ENCODE assay signal across 15 mouse cellular contexts in the genomic region with DNA sequence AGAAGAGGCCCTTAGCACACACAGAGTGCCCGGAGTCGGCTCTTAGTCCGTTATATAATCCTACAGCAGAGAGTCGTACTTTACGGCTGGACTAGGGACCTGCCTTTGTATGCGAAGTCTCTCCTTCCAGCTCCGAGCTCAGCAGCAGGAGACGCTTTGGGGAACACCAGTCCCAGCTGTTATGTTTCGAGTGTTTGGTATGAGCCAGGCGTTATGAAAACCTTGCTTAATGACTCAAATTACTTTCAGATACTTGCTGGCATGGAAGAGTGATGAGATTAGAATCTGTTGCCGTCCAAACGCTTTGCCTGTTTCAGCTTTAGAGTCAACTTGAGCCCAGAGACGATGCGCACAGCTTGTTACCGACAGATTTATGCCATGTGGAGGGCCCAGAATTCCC.
"Had no signal": no experiment of that assay in that cellular context is flagged by ENCODE, and none has a peak within 500 bp of the region (broad histone marks: within the 10 kb centered on the region; RNA-seq: fewer than 3 reads in every experiment).

No protein-coding gene starts in this region.

- H3K4me1 ChIP-seq: liver, embryonic 15.5 days; megakaryocyte, embryonic 14.5 days had no signal

- DNase-seq: kidney, postnatal 10 days; lung, adult 2 months; lung, postnatal 10 days; retina, postnatal 1 day; right cerebral cortex, postnatal 4 days; thymus, postnatal 36 days had no signal

- H3K9ac ChIP-seq: liver, embryonic 15.5 days; midbrain, embryonic 15.5 days; neural tube, embryonic 13.5 days; stomach, embryonic 15.5 days had no signal

- H3K4me2 ChIP-seq: liver, embryonic 11.5 days; liver, embryonic 15.5 days; midbrain, embryonic 11.5 days; midbrain, embryonic 15.5 days; neural tube, embryonic 13.5 days; stomach, embryonic 15.5 days had no signal

- H3K27ac ChIP-seq: liver, embryonic 15.5 days; macrophage; midbrain, embryonic 15.5 days; neural tube, embryonic 13.5 days; stomach, embryonic 15.5 days had no signal

- H3K4me3 ChIP-seq: liver, embryonic 15.5 days; megakaryocyte, embryonic 14.5 days; midbrain, embryonic 15.5 days; neural tube, embryonic 13.5 days; stomach, embryonic 15.5 days had no signal

- H3K27me3 ChIP-seq: liver, embryonic 15.5 days had no signal

- H3K9me3 ChIP-seq: liver, embryonic 15.5 days; megakaryocyte, embryonic 14.5 days; midbrain, embryonic 15.5 days; neural tube, embryonic 13.5 days; stomach, embryonic 15.5 days had no signal

- H3K36me3 ChIP-seq: liver, embryonic 15.5 days; midbrain, embryonic 15.5 days; neural tube, embryonic 13.5 days; stomach, embryonic 15.5 days had no signal

- ATAC-seq: intestine, postnatal 0 days; midbrain, embryonic 15.5 days had no signal
